Mouse (Mus musculus): Measurements from ENCODE around the gene A4gnt. TPM values are rescaled to one million over a fixed set of nuclear protein-coding genes. Genes with fewer than 3 reads are reported as not detected.
"Not testable (repeated sequence)": the region's sequence is repeated elsewhere in the genome, so short reads cannot be mapped to it uniquely, and the experiment has no call there.

A4gnt gene
- not detected for total RNA-seq (2021)
- long read RNA-seq, experiment 1: 0 reads
- long read RNA-seq, experiment 2: 0 reads

DNA sequence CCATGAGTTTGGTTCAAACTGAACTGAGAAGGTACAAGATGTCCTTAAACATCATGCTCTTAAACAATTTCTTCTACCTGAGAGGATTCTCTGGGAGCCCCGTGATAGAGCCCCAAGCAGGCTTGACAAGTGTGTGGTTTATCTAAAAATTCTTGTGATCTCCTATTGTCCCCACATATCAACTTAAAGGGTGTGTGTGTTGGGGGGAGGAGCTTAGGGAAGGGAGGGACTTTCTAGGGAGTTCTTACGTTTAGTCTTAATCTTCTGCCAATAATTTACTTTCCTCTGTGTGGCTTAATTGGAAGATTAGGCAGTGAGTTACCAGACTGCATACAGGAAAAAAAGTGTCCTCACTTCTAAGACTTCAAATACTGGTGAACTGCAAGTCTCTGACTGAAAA lies at the start of gene A4gnt:
Gene A4gnt (plus strand): TSS at position 301 of the 400 bp plus-strand sequence.
- intact Hi-C loops (cut with DNase I): no loop called here
- DNase-seq (ENCODE audit: low spot score in 2 of 2): no peak

DNA sequence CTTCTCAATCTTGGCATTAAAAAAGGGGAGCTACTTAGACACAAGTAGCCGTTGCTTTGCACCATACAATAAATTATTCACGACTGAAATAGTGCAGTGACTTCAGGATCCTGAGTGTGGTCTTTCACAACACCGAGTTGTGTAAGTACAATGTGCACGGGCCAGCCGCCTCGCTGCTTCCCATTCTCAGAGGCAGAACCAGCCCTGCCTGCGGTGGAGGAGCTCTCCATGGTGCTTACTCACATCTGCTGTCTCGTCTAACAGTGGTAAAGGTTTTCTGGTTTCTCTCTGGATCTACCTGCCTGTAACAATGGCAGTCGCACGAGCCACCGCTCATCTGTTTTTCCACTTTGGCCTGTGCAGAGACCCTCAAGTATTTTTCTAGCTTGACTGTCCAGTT lies 48.6 kb upstream of the A4gnt start:
- intact Hi-C loops (cut with DNase I): no loop called here

DNA sequence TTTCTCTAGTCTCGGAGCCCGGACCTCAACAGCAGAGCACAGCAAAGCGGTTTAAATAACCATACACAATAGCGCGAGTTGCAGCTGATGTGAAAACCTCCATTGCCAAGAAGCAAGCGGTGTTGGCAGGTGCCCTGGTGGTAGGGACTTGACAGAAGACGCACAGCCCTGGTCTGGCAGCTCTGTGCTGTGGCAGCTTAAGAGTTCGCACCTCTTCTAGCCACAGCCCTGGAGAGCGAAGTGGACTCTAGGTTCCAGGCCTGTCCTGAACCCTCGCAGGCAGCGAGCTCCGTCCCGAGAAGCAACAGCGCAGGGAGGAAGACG lies 44.3 kb upstream of the A4gnt start:
- DNase-seq (ENCODE audit: low spot score in 2 of 2): peak; percentile 19 to 21
- intact Hi-C loops (cut with DNase I): no loop called here

More for the DNA sequence above, 48.6 kb upstream of the A4gnt start:
- peak; percentile 12 to 18 for DNase-seq (ENCODE audit: low spot score in 2 of 2)

DNA sequence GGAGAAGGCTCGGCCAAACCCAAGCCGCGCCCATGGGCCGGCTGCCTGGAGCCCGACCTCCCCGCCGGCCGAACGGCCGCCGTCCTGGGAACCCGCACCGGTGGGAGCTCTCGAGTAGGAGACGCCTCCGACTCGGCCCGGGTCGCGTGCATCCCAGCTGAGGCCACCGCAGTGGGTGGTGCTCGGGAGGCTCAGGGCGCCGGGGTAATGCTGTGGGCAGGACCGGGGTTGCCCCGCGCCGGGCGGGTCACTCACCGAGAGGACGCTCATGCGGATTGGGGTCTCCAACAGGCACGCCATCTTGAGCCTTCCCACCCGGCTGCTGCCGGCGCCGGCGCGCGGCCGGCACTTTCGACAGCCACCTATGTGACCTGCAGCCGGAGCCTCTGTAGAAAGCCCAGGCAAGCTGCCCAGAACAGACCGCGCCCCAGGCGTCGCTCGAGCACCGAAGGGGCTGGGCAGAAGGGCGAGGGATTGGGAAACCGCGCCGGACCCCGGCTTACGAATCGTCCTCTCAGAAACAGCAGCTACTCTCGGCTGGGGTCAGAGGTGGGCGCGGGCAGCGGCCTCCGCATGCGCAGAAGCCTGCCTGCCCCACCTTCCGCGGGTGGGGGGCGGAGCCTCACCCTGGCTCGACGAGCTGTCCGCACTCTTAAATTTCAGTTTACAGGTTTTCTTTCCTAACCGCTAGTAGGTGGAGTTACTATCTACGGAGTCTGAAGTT lies 43.8 kb upstream of the A4gnt start, which contains the start of gene Armc8:
Gene Armc8 (minus strand): TSS at position 553 of the 724 bp plus-strand sequence.
- intact Hi-C loops (cut with DNase I): no loop called here

DNA sequence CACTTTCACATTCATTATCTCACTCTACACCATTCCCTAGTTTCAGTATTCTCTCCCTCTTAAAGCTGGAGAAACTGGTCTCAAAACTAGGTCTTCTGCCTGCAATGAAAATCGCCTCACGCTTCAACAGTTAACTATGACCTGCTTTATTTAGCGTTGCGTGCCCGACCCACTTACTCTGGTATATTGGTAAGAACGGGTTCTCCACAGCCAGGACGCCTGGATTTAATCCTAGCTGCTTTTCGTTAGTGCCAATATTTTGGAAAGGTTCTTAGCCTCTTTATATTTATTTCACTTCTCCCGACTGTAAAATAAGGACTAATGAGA lies 43.3 kb upstream of the A4gnt start:
- DNase-seq (ENCODE audit: low spot score in 2 of 2): peak in 1 of 2 experiments; percentile 26
- intact Hi-C loops (cut with DNase I): no loop called here

More for the DNA sequence above, 43.8 kb upstream of the A4gnt start, which contains the start of gene Armc8:
- peak; percentile 89 to 90 for DNase-seq (ENCODE audit: low spot score in 2 of 2)

DNA sequence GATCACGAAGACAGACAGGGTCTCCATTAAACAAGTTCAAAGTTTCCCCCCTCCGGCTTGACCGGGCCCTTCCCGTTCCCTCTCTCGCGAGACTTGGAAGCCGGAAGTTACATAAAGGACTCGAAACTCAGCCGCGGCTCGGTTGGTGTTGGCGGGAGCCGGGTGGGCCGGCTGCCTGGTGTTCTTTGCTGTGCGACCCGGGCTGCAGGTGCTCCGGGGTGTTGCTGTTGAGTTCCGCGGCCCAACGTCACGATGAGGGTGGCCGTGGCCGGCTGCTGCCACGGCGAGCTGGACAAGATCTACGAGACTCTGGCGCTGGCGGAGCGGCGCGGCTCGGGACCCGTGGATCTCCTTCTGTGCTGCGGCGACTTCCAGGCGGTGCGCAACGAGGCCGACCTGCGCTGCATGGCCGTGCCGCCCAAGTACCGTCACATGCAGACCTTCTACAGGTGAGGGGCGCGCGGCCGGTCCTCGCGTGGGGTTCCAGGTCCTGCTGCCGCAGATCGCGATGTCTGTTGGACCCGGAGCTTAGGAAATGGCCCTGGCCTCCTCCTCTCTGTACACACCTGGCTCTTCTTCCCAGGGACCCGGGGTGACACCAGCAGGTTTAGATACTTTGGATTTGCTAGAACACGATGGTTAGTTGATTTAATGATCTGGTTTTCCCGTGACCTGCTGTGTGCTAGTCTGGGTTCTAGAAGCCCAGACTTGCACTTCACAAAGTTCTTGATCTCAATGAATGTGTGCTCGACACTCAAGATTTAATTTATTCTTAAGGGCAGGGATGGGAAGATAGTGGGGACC lies 36.4 kb upstream of the A4gnt start, which contains the start of gene Dbr1:
Gene Dbr1 (plus strand): TSS at position 123 of the 804 bp plus-strand sequence.
- intact Hi-C loops (cut with DNase I): no loop called here
- DNase-seq (ENCODE audit: low spot score in 2 of 2): peak; percentile 93 to 95

DNA sequence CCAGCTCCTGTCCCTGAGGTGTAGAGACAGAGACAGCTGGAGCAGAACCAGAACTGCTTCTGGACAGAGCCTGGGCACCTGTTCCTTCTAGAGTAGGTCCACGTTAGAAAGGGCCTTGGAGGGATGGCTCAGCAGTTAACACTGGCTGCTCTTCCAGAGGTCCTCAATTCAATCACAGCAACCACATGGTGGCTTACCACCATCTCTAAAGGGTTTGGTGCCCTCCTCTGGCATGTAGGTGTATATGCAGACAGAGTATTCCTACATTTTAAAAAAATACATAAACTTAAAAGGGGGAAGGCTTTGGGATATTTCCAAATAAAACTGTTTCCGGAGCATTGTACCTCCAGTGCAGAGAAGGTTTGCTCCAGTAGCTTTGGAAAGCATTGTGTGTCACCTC lies 31.6 kb upstream of the A4gnt start:
- peak; percentile 59 to 75 for DNase-seq (ENCODE audit: low spot score in 2 of 2)
- intact Hi-C loops (cut with DNase I): no loop called here

DNA sequence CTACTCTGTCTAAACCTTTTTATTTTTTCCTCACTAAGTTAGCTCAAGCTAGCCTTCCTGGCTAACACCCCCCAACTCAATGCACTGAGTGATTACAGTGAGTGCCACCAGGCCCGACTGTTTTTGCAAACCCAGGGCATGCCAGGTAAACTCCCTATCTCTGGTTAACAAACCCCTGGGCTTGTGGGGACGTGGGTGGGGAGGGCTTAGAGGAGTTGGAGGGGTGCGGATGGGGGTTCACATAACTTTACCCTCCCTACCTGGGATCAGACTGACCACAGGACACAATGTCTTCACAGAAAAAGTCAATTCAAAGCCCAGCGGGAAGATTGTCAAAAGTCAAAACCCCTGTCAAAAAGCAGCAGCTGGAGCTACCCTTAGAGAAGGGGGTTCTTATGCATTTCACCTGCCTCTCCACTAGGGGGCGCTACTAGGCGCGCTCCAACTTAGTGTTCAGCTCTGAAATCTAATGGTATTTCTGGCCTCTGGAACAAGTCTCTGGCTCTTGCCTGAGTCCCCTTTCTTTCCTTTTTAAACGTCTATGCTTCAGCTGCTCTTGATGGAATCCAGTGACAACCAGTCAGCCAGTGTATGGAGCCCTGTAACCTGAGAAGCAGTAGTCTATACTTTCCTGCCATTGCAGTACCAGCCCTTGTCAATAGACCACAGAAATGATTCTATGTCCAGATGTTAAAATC lies 24.6 kb upstream of the A4gnt start:
- intact Hi-C loops (cut with DNase I): loop anchor here (5.0 kb wide), 2 partner anchors 45 to 75 kb away; no protein-coding TSS in a partner anchor
- DNase-seq (ENCODE audit: low spot score in 2 of 2): peak; percentile 41 to 45

DNA sequence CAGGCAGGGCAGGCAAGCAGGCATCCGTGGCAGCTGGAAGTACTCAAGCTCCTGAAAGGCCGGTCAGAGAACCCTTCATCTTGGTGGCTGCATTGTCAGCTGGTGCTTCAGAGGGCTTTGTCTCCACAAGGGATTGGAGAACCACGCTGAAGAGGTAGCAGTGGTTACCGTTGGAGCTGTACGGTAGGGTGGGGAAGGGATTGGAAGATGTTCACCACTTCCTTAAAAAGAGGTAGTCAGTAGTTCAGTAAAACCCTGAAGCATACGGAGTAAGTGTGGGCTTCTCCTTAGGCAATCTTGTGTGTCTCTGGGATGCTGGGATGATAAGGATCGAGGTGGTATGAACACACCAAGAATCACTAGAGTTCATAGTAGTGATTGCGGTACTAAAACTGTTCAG lies 21.2 kb upstream of the A4gnt start:
- no peak for DNase-seq (ENCODE audit: low spot score in 2 of 2)
- intact Hi-C loops (cut with DNase I): no loop called here

DNA sequence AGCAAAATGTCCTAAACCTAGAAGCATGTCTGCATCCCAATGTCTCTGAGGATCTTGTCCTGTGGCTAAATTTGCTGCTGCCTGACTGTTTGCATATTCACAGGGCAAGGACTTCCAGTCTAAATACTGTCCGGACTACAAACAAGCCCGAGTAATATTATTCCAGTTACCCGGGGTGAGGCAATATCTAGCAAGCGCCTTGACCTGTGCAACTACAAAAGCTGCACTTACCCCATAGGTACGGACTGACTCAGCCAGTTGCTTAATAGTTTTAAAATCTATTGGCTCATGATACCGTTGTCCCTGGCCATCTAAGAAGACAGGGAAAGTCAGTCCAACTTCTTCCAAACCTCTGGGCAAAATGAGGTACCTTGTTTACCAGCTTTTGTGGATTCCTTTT lies 13.2 kb upstream of the A4gnt start:
- DNase-seq (ENCODE audit: low spot score in 2 of 2); intact Hi-C loops (cut with DNase I): not testable (repeated sequence)

DNA sequence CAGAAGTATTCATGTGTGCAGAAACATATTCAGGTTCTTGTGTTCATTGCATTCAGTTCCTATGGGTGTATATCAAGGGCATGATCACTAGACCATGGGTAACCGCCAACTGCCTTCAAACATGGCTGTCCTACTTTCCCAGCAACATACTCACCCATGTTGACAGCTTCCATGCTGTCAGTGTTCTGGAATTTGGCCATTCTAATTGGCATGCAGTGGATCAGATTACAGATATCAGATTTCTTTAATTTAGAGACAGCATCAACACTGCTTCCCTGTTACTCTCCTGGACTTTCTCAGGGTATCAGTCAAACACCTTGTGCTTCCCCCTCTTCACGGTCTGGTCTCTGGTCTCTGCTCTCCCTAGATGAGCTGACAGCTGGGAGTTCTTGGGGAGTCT lies 8.7 kb upstream of the A4gnt start:
- no peak for DNase-seq (ENCODE audit: low spot score in 2 of 2)

DNA sequence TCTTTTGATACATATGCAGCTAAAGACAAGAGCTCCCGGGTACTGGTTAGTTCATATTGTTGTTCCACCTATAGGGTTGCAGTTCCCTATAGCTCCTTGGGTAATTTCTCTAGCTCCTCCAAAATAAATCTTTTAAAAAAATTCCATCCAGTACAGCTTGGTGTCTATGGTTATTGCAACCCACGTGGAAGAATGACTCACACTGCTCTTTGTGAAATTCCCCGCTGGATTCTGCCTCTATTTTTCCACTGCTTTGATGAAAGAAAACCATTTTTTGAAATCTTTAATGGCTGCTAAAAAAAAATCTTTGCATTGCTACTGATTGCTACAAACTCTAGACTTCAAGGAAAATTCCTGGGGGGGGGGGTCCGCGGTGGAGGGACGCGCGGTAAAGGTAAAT lies 7.4 kb downstream of the A4gnt start:
- intact Hi-C loops (cut with DNase I): no loop called here
- DNase-seq (ENCODE audit: low spot score in 2 of 2): no peak

More for the DNA sequence above, 8.7 kb upstream of the A4gnt start:
- intact Hi-C loops (cut with DNase I): no loop called here

DNA sequence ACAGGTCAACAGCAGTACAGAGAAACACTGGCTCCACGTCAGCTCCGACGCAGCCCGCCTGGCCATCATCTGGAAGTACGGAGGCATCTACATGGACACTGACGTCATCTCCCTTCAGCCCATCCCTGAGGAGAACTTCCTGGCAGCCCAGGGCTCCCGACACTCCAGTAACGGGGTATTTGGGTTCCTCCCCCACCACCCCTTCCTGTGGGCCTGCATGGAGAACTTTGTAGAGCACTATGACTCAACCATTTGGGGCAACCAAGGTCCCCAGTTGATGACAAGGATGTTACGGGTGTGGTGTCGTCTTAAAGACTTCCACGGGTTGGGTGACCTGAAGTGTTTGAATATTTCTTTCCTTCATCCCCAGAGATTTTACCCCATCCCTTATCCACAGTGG lies 7.9 kb downstream of the A4gnt start:
- intact Hi-C loops (cut with DNase I): no loop called here
- DNase-seq (ENCODE audit: low spot score in 2 of 2): no peak

DNA sequence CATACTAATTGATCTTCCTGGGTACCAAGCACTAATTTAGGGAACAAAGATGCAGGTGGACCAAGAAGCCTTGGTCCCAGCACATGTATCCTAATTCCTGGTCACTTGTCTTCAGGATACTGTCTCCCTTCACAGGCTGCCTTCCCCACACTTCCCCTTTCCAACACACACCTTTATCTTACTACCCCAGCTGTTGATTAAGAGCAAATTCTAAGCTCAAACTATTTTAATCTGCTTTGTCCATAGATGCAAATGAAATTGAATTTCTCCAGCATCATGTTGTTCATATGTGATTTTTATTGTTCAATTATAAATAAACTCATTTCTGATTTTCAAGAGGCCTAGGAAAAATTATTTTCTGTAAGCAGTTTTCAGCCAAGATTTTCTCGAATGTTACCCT lies 9.7 kb downstream of the A4gnt start:
- no peak for DNase-seq (ENCODE audit: low spot score in 2 of 2)
- intact Hi-C loops (cut with DNase I): no loop called here

DNA sequence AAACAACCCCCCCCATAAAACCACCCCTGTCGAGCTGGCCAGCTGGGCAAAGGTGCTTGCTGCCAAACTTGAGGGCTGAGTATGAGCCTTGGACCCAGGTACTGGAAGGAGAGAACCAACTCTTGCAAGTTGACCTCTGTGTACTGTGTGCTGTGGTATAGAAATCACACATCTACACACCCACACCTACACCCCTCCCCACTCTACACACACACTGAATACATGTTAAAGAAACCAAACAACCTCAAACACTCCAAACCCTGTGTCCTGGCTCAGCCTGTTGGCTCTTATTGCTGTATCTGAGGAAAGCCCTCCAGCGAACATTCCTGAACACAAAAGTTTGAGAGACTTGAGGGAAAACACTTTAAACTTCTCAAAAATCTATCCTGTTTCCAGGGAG lies 10.7 kb downstream of the A4gnt start:
- intact Hi-C loops (cut with DNase I): no loop called here
- no peak for DNase-seq (ENCODE audit: low spot score in 2 of 2)

DNA sequence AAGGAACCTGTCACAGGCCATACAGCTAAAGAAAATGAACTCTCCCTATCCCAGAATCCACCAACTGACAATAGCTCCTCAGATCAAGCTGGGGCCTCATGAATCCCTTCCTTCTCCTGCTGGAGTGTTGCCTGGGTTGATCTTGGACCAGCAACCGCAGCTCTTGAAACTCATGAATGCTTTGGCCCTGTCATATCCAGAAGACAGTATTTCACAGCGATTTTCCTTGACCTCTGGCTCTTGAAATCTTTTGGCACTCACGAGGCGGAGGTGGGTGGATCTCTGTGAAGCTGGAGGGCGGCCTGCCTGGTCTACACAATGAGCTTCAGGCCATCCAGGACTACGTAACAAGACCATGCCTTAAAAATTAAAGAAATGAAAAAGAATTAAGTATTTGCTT lies 11.8 kb downstream of the A4gnt start:
- no peak for DNase-seq (ENCODE audit: low spot score in 2 of 2)
- intact Hi-C loops (cut with DNase I): no loop called here

DNA sequence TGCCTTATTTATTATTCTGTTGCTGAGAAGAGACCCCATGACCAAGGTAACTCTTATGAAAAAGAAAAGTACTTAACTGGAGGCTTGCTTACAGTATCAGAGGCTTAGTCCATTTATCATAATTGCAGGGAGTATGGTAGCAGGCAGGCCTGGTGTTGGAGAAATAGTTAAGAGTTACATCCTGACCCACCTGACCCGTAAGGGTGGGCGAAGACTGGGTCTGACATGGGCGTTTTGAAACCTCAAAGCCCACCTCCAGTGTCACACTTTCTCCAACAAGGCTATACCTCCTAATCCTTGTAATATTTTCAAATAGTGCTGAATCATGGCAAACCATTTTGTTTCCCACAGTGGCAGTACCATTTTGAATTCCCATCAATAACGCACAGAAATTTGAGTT lies 16.3 kb downstream of the A4gnt start:
- no peak for DNase-seq (ENCODE audit: low spot score in 2 of 2)
- intact Hi-C loops (cut with DNase I): no loop called here

DNA sequence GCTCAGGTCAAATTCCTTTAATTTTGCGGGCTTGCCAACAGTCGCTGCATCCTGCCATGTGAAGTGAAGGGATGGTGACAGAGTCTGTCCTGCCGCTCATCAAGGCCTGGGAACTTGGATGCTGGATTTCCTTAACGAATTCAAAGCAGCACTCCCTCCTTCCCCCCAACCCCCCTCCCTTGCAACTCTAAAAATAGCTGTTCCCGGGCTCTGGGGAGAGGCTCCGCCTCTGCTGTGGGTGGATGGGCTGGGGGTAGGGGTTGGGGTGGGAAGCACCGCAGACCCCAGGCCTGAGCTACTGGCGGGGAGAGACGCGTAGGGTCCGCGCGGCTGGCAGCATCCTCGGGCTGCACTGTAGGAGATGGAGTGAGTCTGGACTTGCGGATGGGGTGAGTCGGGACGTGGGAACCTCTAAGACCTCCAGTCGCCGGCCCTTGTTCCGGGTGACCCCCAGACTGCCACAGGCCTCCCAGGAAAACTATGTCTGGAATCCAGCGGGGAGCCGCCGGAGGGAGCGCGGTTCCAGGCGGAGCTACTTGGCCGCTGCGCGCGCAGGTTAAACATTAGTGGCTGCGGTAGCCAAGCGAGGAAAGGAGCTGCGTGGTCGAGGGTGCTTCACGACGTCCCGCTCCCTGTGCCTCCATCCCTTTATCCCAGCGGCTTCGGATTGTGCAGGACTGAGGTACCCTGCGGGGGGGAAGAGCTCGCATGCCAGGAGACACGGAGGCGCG lies 17.1 kb downstream of the A4gnt start, which contains the start of gene Dzip1l:
Gene Dzip1l (plus strand): TSS at position 216 of the 731 bp plus-strand sequence.
- DNase-seq (ENCODE audit: low spot score in 2 of 2): peak; percentile 79 to 80
- intact Hi-C loops (cut with DNase I): loop anchor here (5.0 kb wide), 1 partner anchor 42 kb away; no protein-coding TSS in a partner anchor

DNA sequence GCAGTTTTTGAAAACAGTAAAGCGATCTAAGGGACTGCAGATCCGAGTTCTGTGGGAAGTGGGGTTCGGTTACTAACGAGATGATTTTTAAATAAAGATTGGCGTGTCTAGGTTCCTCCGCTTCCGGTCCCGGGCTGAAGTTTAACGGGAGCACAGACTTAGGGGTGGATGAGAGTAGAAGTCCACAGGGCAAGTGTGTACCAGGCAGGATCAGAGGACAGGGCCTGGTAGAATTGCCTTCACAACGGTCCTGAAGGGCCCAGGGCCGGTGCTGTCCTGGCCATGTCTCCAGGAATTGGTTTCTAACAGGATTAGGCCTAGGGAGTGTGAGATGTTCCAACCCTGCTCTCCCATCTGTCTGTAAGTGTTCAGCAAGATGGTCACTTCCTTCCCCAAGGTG lies 17.8 kb downstream of the A4gnt start:
- no peak for DNase-seq (ENCODE audit: low spot score in 2 of 2)
- intact Hi-C loops (cut with DNase I): loop anchor here (5.0 kb wide), 1 partner anchor 43 kb away; no protein-coding TSS in a partner anchor
